Comparison of ENCODE assay signal across 8 mouse cellular contexts in genomic region chr1:161142531-161143159, GRCm38 (mm10). TPM values are rescaled to one million over a fixed set of nuclear protein-coding genes. Genes with fewer than 3 reads are reported as not detected.
DNase-seq lines count a peak whose midpoint lies in the region; ATAC-seq and TF ChIP-seq lines count a peak whose summit lies in the region.

Gene Ankrd45 (plus strand): TSS chr1:161142691.

- no peaks in the 10 kb centered on the region for H3K36me3 ChIP-seq in forebrain, embryonic 16.5 days (ENCODE audit: control insufficient read depth, insufficient read depth)
- H3K36me3 ChIP-seq in hindbrain, postnatal 0 days (ENCODE audit: insufficient read depth, low read length) = no peaks in the 10 kb centered on the region

- no peaks in the 10 kb centered on the region for H3K9me3 ChIP-seq in forebrain, embryonic 16.5 days (ENCODE audit: control insufficient read depth, low read length)
- no peaks in the 10 kb centered on the region for H3K9me3 ChIP-seq in hindbrain, postnatal 0 days (ENCODE audit: low read length)

- WGBS in forebrain, embryonic 16.5 days = 4% methylated on average over 33 of the region's 33 CpGs
- WGBS in hindbrain, postnatal 0 days = 4% methylated on average over 33 of the region's 33 CpGs

- peak; percentile 88 for DNase-seq in R1 (ENCODE audit: low read depth, low spot score)
- DNase-seq in cerebellum, adult 18-20 months = peak; percentile 12 to 28
- peak; percentile 72 for DNase-seq in hindbrain, postnatal 0 days (ENCODE audit: low spot score)
- DNase-seq in left cerebral cortex, adult 2 months (ENCODE audit: extremely low spot score in 1 of 2, low spot score in 2 of 2) = peak; percentile 73 to 76
- DNase-seq in right cerebral cortex, postnatal 4 days = peak; percentile 51

- H3K27me3 ChIP-seq in forebrain, embryonic 16.5 days (replicated peaks; ENCODE audit: control insufficient read depth, insufficient read depth, low read length) = no peaks in the 10 kb centered on the region
- no peaks in the 10 kb centered on the region for H3K27me3 ChIP-seq in hindbrain, postnatal 0 days (ENCODE audit: insufficient read depth, low read length)

- H3K4me2 ChIP-seq in forebrain, embryonic 16.5 days (ENCODE audit: low read length) = peak within 1 kb of the TSS; percentile 90
- peak within 1 kb of the TSS; percentile 73 for H3K4me2 ChIP-seq in hindbrain, postnatal 0 days (ENCODE audit: low read depth, low read length)

- peak within 1 kb of the TSS; percentile 73 for H3K9ac ChIP-seq in forebrain, embryonic 16.5 days (replicated peaks; ENCODE audit: low read depth, low read length)
- peak within 1 kb of the TSS; percentile 65 for H3K9ac ChIP-seq in hindbrain, postnatal 0 days (replicated peaks; ENCODE audit: low read length)

- peak within 1 kb of the TSS; percentile 55 for H3K4me3 ChIP-seq in forebrain, embryonic 16.5 days (replicated peaks; ENCODE audit: low read length)
- H3K4me3 ChIP-seq in hindbrain, postnatal 0 days (ENCODE audit: low read length) = peak within 1 kb of the TSS; percentile 56
- peak within 1 kb of the TSS; percentile 69 for H3K4me3 ChIP-seq in left cerebral cortex, adult 2 months

- no peak for TF ChIP-seq CTCF in hindbrain, postnatal 0 days (IDR thresholded peaks at IDR 0.05; ENCODE audit: low read depth)
- no peak for TF ChIP-seq CTCF in left cerebral cortex, adult 2 months (IDR thresholded peaks at IDR 0.05)

- intact Hi-C loops in left cerebral cortex, adult 2 months (cut with DNase I) = no loop called here

- peak; percentile 95 for ATAC-seq in forebrain, embryonic 16.5 days
- peak; percentile 95 for ATAC-seq in hindbrain, postnatal 0 days
- ATAC-seq in megakaryocyte progenitor cell, adult 5-6 weeks (replicated peaks; ENCODE audit: poor library complexity) = peak; percentile 68
- no peak for ATAC-seq in activated CD4-positive, CD25-positive, alpha-beta regulatory T cell, adult 4 months

- H3K27ac ChIP-seq in forebrain, embryonic 16.5 days (ENCODE audit: low read length) = peak within 1 kb of the TSS; percentile 33; the same call in 1 of the 2 replicates
- H3K27ac ChIP-seq in hindbrain, postnatal 0 days = peak within 1 kb of the TSS; percentile 54
- H3K27ac ChIP-seq in left cerebral cortex, adult 2 months = peak within 1 kb of the TSS; percentile 83

- H3K4me1 ChIP-seq in forebrain, embryonic 16.5 days (replicated peaks; ENCODE audit: control insufficient read depth, insufficient read depth, low read length) = peaks cover 9% of the 10 kb centered on the region
- H3K4me1 ChIP-seq in hindbrain, postnatal 0 days (ENCODE audit: insufficient read depth, low read length) = no peaks in the 10 kb centered on the region

RNA-seq across cellular contexts. Expression of gene Ankrd45, which starts in this region (rescaled TPM):
- polyA plus RNA-seq in forebrain, embryonic 16.5 days (2015; fragmentation: Nextera tagmentation; extraction: Ambion mirVana) = 25.5 and 29.6 TPM in 2 replicates
- total RNA-seq in hindbrain, postnatal 0 days (2014; rRNA removed) = 16.0 and 19.2 TPM in 2 replicates
- polyA plus RNA-seq in hindbrain, postnatal 0 days (2015; fragmentation: Nextera tagmentation; extraction: Ambion mirVana) = 24.1 and 24.2 TPM in 2 replicates
- total RNA-seq in left cerebral cortex, adult 2 months (2021) = 10 to 100 TPM; 66.4 to 68.7 TPM
- not detected in 2 replicates for total RNA-seq in megakaryocyte progenitor cell, adult 5-6 weeks (2015)
- total RNA-seq in megakaryocyte progenitor cell, adult 5-6 weeks (2017) = not detected in 2 replicates
- polyA plus RNA-seq in activated CD4-positive, CD25-positive, alpha-beta regulatory T cell, adult 4 months (2017; shearing (Covaris generic)) = not detected

Comparison
In these comparisons a context has a peak if more than half of its experiments do, and no peak if none do; other contexts are left out.
1. RNA of gene Ankrd45 (total RNA-seq): 66.4 to 68.7 TPM in left cerebral cortex, adult 2 months and 16.0 to 19.2 TPM in hindbrain, postnatal 0 days; not detected in megakaryocyte progenitor cell, adult 5-6 weeks; every median in the first group is over 10 times any median in the second.
2. RNA of gene Ankrd45 (polyA plus RNA-seq): 25.5 to 29.6 TPM in forebrain, embryonic 16.5 days and 24.1 to 24.2 TPM in hindbrain, postnatal 0 days; not detected in activated CD4-positive, CD25-positive, alpha-beta regulatory T cell, adult 4 months; every median in the first group is over 10 times any median in the second.
3. Peak in ATAC-seq in megakaryocyte progenitor cell, adult 5-6 weeks; RNA of the gene not detected or under 1 TPM.
4. DNase-seq: peak in every context shown above with its lines; median percentile 88 in R1; 74 in left cerebral cortex, adult 2 months; 72 in hindbrain, postnatal 0 days; 51 in right cerebral cortex, postnatal 4 days; 20 in cerebellum, adult 18-20 months.
5. H3K27ac ChIP-seq: peak in every context shown above with its lines; median percentile 83 in left cerebral cortex, adult 2 months; 54 in hindbrain, postnatal 0 days; 33 in forebrain, embryonic 16.5 days.
6. Peak in every context shown above with its lines, with median percentiles within 50 percentile points of each other: H3K4me3 ChIP-seq.